Mouse (Mus musculus): ENCODE results near the gene Prkar1a.

DNA sequence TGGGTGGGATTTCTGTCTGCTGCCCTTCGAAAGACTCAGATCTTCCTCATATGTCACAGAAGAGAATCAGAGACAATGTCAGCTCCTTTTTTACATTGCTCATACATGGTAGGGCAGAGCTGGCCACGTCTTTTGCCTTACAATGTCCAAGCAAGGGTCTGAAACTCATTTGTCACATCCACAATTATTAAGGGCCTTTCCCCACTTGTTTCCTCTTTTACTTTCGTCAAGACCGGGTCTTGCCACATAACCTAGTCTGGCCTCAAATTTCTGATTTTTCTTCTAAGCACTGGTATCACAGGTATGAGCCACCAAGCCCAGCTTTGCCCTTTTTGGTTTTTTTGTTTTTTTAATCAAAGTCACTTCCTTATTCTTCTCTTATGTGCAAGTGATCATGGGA is 47.3 kb downstream of the Prkar1a start:
- no peak for TF ChIP-seq CTCF (IDR thresholded peaks at IDR 0.05; ENCODE audit: borderline replicate concordance, control insufficient read depth, extremely low read depth, insufficient read depth, low read length, poor library complexity)
- TF ChIP-seq POLR2A (IDR thresholded peaks at IDR 0.05; ENCODE audit: control insufficient read depth, extremely low read depth, insufficient read depth, low read length, poor library complexity): no peak

All from thymus, adult 2 months (tissue).